Mouse (Mus musculus): ENCODE measurements around the gene Tbcc.

GRCm38 (mm10) chr17:46900941-46901340 is 10.5 kb downstream of the Tbcc start:
- no peak for TF ChIP-seq CTCF (IDR thresholded peaks at IDR 0.05; ENCODE audit: low read depth, low read length)
- no peak for TF ChIP-seq EP300 (IDR thresholded peaks at IDR 0.05; ENCODE audit: insufficient read depth, low read depth, low read length)
